Mouse (Mus musculus) hindbrain, embryonic 10.5 days (tissue): ENCODE results near the gene Imp3. TPM values are rescaled to one million over a fixed set of nuclear protein-coding genes. Genes with fewer than 3 reads are reported as not detected.

Experiments used
- DNase-seq: peaks from one replicate; pipeline ENCODE4 v3.0.0-alpha.2; 2017; ENCODE audit warnings: low spot score
- H3K27ac ChIP-seq: fragments of 300-500 bp; sonication (generic); 2 replicates; pipeline ENCODE4 v1.5.1; 2016; ENCODE audit warnings: mild to moderate bottlenecking, moderate library complexity
- H3K27me3 ChIP-seq: fragments of 300-500 bp; sonication (generic); 2 replicates; pipeline ENCODE4 v1.6.1; 2016; ENCODE audit warnings: mild to moderate bottlenecking; ENCODE audit not compliant: poor library complexity, insufficient read depth, severe bottlenecking
- H3K36me3 ChIP-seq: fragments of 300-500 bp; sonication (generic); 2 replicates; pipeline ENCODE4 v1.6.1; 2016; ENCODE audit warnings: mild to moderate bottlenecking, moderate library complexity
- H3K4me1 ChIP-seq: fragments of 300-500 bp; sonication (generic); replicated peaks from 2 replicates; pipeline ENCODE4 v1.6.1; 2016; ENCODE audit warnings: mild to moderate bottlenecking
- H3K4me3 ChIP-seq: fragments of 300-500 bp; sonication (generic); 2 replicates; pipeline ENCODE4 v1.5.1; 2016; ENCODE audit warnings: mild to moderate bottlenecking, moderate library complexity
- H3K9me3 ChIP-seq: fragments of 300-500 bp; sonication (generic); 2 replicates; pipeline ENCODE4 v1.6.1; 2016; ENCODE audit warnings: mild to moderate bottlenecking, moderate library complexity
- WGBS: fragments of 180-500 bp; shearing (Covaris S2); methylation state at CpG from one replicate; pipeline ENCODE4 v1.1.7; 2016; 5-methylcytosine and 5-hydroxymethylcytosine counted together
- polyA plus RNA-seq: library from polyadenylated mRNA; unstranded; fragments of >200 nt; fragmentation: Nextera tagmentation; extraction: Ambion mirVana; gene quantifications from 2 replicates; pipeline ENCODE4 v1.2.1, GENCODE M21; 2016

Imp3 gene
- polyA plus RNA-seq, 1 experiment from 2014 or later = 66.8 TPM

DNA sequence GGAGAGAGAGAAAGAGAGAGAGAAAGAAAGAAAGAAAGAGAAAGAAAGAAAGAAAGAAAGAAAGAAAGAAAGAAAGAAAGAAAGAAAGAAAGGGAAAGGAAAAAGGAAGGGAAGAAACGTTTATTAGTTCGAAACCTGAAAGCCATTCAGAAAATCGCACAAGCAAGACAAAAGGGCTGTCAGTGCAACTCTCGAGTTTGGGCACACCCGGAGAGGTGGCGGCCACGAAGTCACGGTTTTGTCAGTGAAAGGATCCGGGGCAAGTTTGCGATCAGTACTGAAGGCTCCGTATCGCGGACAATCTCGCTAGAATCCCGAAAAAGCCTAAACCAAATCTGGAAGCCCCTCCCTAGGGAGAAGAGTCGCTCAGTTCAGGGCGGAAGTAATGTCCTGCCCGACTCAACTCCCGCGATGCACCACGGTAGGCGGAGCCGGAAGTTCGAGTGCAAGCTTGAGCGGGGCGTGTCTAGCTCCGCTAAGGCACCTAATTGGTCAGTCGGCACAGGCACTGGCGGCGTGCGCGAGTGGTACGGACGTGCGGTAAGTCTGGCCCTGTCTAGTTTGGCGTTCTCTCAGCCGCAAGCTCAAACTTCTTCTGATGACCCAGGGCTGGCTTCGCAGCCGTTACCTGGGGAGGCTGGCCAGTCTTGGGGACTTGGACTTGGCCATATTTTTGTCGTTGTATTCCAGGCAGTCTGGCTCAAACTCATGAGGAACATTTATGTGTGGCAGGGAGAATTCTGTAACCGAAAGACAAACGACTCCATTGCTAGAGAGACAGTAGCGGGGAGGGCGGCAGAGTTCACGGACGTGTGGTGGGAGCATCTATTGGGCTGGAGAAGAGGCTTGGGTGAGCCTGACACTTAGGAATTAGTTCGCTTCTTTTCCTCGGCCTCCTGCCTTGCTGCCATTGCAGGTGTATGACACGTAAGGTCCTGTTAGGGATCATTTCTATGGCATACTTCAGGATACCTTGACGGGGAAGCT, 13.4 kb downstream of the Imp3 start, which contains the start of gene Snupn:
Snupn (plus strand) TSS at position 465 of the 987 bp plus-strand sequence.
- H3K9me3 ChIP-seq = no peaks in the 10 kb centered on the region
- peak; percentile 98 for DNase-seq
- peak within 1 kb of the TSS; percentile 70 for H3K4me3 ChIP-seq
- under 1% methylated on average over 50 of the region's 50 CpGs for WGBS
- H3K36me3 ChIP-seq = 0 out of 2 replicates have a peak, but pooled peaks cover 1% of the 10 kb centered on the region
- H3K4me1 ChIP-seq = peaks cover 13% of the 10 kb centered on the region
- no peaks in the 10 kb centered on the region for H3K27me3 ChIP-seq
- peak within 1 kb of the TSS; percentile 95 for H3K27ac ChIP-seq

DNA sequence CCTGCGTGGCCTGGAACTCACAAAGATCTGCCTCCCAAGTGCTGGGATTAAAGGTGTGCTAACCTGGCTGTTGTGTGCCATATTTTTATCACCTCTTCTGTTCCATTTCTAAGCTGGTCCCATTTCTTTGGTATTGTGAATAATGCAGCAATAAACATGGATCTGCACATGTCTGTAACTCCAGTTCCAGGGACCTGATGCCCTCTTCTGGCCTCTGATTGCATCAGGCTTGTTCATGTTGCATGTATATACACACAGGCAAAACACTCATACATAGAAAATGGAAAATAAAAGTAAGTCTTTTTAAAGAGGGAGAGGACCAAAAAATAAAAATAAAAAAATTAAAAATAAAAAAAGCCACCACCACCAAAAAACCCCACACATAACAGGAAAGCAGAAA, 16.3 kb downstream of the Imp3 start:
- DNase-seq = no peak
- Histone ChIP-seq H3K4me1 (peaks cover 13% of the 10 kb centered on the region), H3K27me3 (no peaks in the 10 kb centered on the region), H3K36me3 (peaks cover 17% of the 10 kb centered on the region), H3K9me3 (no peaks in the 10 kb centered on the region), H3K27ac (no peak overlapping the region), H3K4me3 (no peak overlapping the region)
- 95% methylated on average over 1 of the region's 1 CpGs for whole genome bisulfite sequencing

- no peaks in the 10 kb centered on the region for H3K27me3 ChIP-seq
- 86% methylated on average over 7 of the region's 7 CpGs for WGBS
- H3K4me3 ChIP-seq = no peak overlapping the region
- DNase-seq = no peak
- H3K36me3 ChIP-seq = peaks cover 42% of the 10 kb centered on the region
- no peaks in the 10 kb centered on the region for H3K4me1 ChIP-seq
- no peak overlapping the region for H3K27ac ChIP-seq
- H3K9me3 ChIP-seq = peaks cover 8% of the 10 kb centered on the region; the same call in 1 of the 2 replicates
These were observed 19.8 kb downstream of the Imp3 start for GRCm38 (mm10) chr9:56956966-56957675.

GRCm38 (mm10) chr9:56958689-56959088, 21.4 kb downstream of the Imp3 start:
- H3K36me3 ChIP-seq = peaks cover 58% of the 10 kb centered on the region

GRCm38 (mm10) chr9:56961591-56961990, 24.3 kb downstream of the Imp3 start:
- no peaks in the 10 kb centered on the region for H3K27me3 ChIP-seq
- H3K36me3 ChIP-seq = peaks cover 66% of the 10 kb centered on the region
- DNase-seq = no peak
- no peaks in the 10 kb centered on the region for H3K4me1 ChIP-seq
- H3K27ac ChIP-seq = no peak overlapping the region
- no peak overlapping the region for H3K4me3 ChIP-seq
- peaks cover 8% of the 10 kb centered on the region; the same call in 1 of the 2 replicates for H3K9me3 ChIP-seq
- WGBS = 95% methylated on average over 3 of the region's 3 CpGs

More at GRCm38 (mm10) chr9:56958689-56959088, 21.4 kb downstream of the Imp3 start:
- Histone ChIP-seq H3K27me3 (no peaks in the 10 kb centered on the region), H3K9me3 (peaks cover 8% of the 10 kb centered on the region; the same call in 1 of the 2 replicates), H3K4me3 (no peak overlapping the region), H3K4me1 (no peaks in the 10 kb centered on the region), H3K27ac (no peak overlapping the region)
- no peak for DNase-seq
- 95% methylated on average over 2 of the region's 2 CpGs for WGBS

DNA sequence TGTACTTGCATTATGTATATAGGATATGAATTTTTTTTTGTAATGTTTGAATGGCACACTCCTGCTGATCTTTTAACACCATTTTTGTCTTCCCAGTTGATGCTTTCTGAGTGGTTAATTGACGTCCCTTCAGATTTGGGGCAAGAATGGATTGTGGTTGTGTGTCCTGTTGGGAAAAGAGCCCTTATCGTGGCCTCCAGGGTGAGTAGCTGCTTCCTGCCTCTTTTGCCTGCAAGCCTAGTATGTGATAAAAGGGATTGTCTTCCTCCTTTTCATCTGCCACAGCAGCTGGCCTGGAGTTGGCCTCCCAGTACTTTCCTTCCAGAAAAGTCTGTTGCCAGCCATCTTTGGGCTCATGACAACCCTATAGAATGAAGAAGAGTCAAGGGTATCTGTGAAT, 32.9 kb downstream of the Imp3 start:
- Histone ChIP-seq H3K36me3 (peaks cover 52% of the 10 kb centered on the region), H3K27ac (no peak overlapping the region), H3K27me3 (no peaks in the 10 kb centered on the region), H3K4me1 (no peaks in the 10 kb centered on the region), H3K9me3 (no peaks in the 10 kb centered on the region), H3K4me3 (no peak overlapping the region)
- no peak for DNase-seq
- 78% methylated on average over 2 of the region's 2 CpGs for WGBS

DNA sequence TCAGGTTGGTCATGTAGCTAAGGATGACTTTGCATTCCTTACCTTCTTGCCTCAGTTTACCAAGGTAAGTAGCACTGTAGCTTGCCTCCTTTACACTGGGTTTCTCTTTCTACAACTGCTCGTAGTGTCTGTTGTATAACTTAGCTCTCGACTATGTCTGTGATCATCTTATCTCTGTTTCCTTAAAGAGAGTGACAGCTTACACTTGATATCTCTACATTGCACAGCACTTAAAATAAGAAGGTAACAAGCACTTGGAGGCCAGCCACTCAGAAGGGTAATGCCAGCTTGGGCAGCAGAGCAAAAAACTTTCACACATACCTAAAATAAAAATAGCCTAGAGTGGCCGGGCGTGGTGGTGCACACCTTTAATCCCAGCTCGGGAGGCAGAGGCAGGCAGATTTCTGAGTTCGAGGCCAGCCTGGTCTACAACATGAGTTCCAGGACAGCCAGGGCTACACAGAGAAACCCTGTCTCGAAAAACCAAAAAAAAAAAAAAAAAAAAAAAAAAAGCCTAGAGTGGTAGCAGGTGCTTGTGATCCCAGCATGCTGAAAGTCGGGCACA, 36.8 kb downstream of the Imp3 start:
- H3K4me1 ChIP-seq = no peaks in the 10 kb centered on the region
- no peaks in the 10 kb centered on the region for H3K27me3 ChIP-seq
- H3K36me3 ChIP-seq = peaks cover 43% of the 10 kb centered on the region
- H3K9me3 ChIP-seq = no peaks in the 10 kb centered on the region
- no peak overlapping the region for H3K4me3 ChIP-seq
- H3K27ac ChIP-seq = no peak overlapping the region
- no peak for DNase-seq
- WGBS = 93% methylated on average over 8 of the region's 8 CpGs

DNA sequence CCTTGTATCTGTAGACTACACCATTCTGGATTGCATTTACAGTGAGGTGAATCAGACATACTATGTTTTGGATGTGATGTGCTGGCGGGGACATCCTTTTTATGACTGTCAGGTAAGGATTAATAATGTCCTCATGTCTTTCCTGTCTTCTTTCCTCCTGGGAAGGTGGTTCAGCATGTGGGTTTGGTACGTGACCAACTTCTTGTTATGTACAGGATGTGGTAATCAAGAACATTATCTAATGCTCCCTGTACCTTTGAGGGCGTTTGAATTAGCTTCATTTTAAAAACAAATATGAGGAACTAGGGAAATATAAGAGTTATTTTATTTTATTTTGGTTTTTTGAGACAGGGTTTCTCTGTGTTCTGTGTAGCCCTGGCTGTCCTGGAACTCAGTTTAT, 37.9 kb downstream of the Imp3 start:
- WGBS = 87% methylated on average over 3 of the region's 3 CpGs
- no peak for DNase-seq
- Histone ChIP-seq H3K36me3 (peaks cover 45% of the 10 kb centered on the region), H3K4me3 (no peak overlapping the region), H3K4me1 (no peaks in the 10 kb centered on the region), H3K27ac (no peak overlapping the region), H3K9me3 (no peaks in the 10 kb centered on the region), H3K27me3 (no peaks in the 10 kb centered on the region)

GRCm38 (mm10) chr9:56980186-56980585, 42.9 kb downstream of the Imp3 start:
- no peak for DNase-seq
- H3K36me3 ChIP-seq = peaks cover 46% of the 10 kb centered on the region
- no peaks in the 10 kb centered on the region for H3K9me3 ChIP-seq
- H3K4me3 ChIP-seq = no peak overlapping the region
- 94% methylated on average over 6 of the region's 6 CpGs for WGBS
- H3K27me3 ChIP-seq = no peaks in the 10 kb centered on the region
- H3K4me1 ChIP-seq = no peaks in the 10 kb centered on the region
- no peak overlapping the region for H3K27ac ChIP-seq

DNA sequence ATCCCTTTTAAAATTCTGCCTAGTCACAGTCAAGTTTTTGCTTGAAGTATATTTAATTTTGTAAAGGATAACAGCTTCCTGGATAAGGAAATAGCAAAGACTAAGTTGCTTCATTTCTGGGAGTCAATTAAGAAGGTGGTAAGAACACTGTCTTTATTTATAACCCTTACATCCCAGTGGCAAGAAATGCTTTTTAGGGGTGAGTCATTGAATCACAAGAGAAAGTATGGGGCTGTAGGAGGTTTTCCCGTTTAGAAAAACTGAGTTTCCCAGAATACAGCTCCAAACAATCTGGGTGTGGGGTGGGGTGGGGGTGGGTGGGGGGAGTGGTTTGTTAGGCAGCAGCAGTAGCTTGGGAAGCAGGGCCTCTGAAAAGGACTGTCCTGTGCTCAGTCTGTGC, 44.2 kb downstream of the Imp3 start:
- Histone ChIP-seq H3K4me3 (no peak overlapping the region), H3K4me1 (no peaks in the 10 kb centered on the region), H3K27ac (no peak overlapping the region), H3K9me3 (no peaks in the 10 kb centered on the region), H3K27me3 (no peaks in the 10 kb centered on the region), H3K36me3 (peaks cover 46% of the 10 kb centered on the region)
- WGBS = 77% methylated on average over 1 of the region's 1 CpGs
- no peak for DNase-seq
